Mouse (Mus musculus) intestine, embryonic 15.5 days (tissue): ENCODE measurements around the gene Glcci1. TPM values are rescaled to one million over a fixed set of nuclear protein-coding genes. Genes with fewer than 3 reads are reported as not detected.

Experiments used
- ATAC-seq: fragments of 200-750 bp; cut with Nextera tagmentation; 2 replicates; pipeline ENCODE4 v1.8.0; 2017; ENCODE audit warnings: moderate TSS enrichment, moderate library complexity
- H3K27ac ChIP-seq: fragments of 300-500 bp; sonication (generic); 2 replicates; pipeline ENCODE4 v1.5.1; 2015; ENCODE audit warnings: mild to moderate bottlenecking, inconsistent platforms
- H3K27me3 ChIP-seq: fragments of 300-500 bp; sonication (generic); replicated peaks from 2 replicates; pipeline ENCODE4 v1.6.1; 2015; ENCODE audit warnings: inconsistent platforms
- H3K36me3 ChIP-seq: fragments of 300-500 bp; sonication (generic); 2 replicates; pipeline ENCODE4 v1.6.1; 2015; ENCODE audit warnings: inconsistent platforms
- H3K4me1 ChIP-seq: fragments of 300-500 bp; sonication (generic); replicated peaks from 2 replicates; pipeline ENCODE4 v1.6.1; 2015; ENCODE audit warnings: inconsistent platforms
- H3K4me2 ChIP-seq: fragments of 300-500 bp; sonication (generic); replicated peaks from 2 replicates; pipeline ENCODE4 v1.6.1; 2015; ENCODE audit warnings: mild to moderate bottlenecking, inconsistent platforms
- H3K4me3 ChIP-seq: fragments of 300-500 bp; sonication (generic); replicated peaks from 2 replicates; pipeline ENCODE4 v1.5.1; 2015; ENCODE audit warnings: inconsistent platforms
- H3K9ac ChIP-seq: fragments of 300-500 bp; sonication (generic); 2 replicates; pipeline ENCODE4 v1.6.1; 2015; ENCODE audit warnings: inconsistent platforms
- H3K9me3 ChIP-seq: fragments of 300-500 bp; sonication (generic); 2 replicates; pipeline ENCODE4 v1.6.1; 2016; ENCODE audit warnings: inconsistent platforms
- WGBS: fragments of 180-500 bp; shearing (Covaris S2); methylation state at CpG from one replicate; pipeline ENCODE4 v1.1.7; 2015; 5-methylcytosine and 5-hydroxymethylcytosine counted together
- polyA plus RNA-seq: library from polyadenylated mRNA; unstranded; fragments of >200 nt; fragmentation: Nextera tagmentation; extraction: Ambion mirVana; gene quantifications from 2 replicates; pipeline ENCODE4 v1.2.1, GENCODE M21; 2015

The Glcci1 gene
- polyA plus RNA-seq, 1 experiment from 2014 or later, result 6.3 TPM

GRCm38 (mm10) chr6:8497234-8497867, 12.0 kb upstream of the Glcci1 start:
- Histone ChIP-seq H3K27ac (no peak overlapping the region), H3K4me1 (no peaks in the 10 kb centered on the region), H3K27me3 (no peaks in the 10 kb centered on the region), H3K9me3 (no peaks in the 10 kb centered on the region), H3K4me3 (no peak overlapping the region), H3K36me3 (no peaks in the 10 kb centered on the region), H3K4me2 (no peak overlapping the region), H3K9ac (no peak overlapping the region)
- WGBS, result 65% methylated on average over 6 of the region's 6 CpGs
- no peak for ATAC-seq

DNA sequence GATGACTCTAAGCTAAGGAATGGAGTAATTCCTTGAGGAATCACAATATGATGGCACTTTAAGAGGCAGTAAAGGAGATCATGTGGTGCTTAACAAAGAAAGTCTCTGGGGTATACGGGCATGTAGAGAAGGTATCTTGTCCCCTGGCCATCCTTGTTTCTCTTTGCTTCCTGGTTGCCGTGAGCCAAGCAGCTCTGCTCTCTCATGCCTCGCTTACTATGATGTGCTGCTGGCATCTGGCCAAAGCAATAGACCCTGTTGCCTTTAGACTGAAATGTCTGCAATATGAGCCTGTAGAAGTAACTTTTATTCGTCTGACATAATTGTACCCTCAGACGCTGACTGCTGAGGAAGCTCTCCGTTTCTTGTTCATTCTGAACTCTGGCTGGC, 11.5 kb upstream of the Glcci1 start:
- no peak overlapping the region for H3K27ac ChIP-seq
- no peaks in the 10 kb centered on the region for H3K27me3 ChIP-seq
- no peaks in the 10 kb centered on the region for H3K36me3 ChIP-seq
- 50% methylated on average over 6 of the region's 6 CpGs for WGBS
- H3K9ac ChIP-seq, result no peak overlapping the region
- no peaks in the 10 kb centered on the region for H3K4me1 ChIP-seq
- no peak for ATAC-seq
- H3K4me3 ChIP-seq, result no peak overlapping the region
- no peaks in the 10 kb centered on the region for H3K9me3 ChIP-seq
- H3K4me2 ChIP-seq, result no peak overlapping the region

GRCm38 (mm10) chr6:8498961-8499360, 10.4 kb upstream of the Glcci1 start:
- no peaks in the 10 kb centered on the region for H3K4me1 ChIP-seq
- H3K4me2 ChIP-seq, result no peak overlapping the region
- H3K9me3 ChIP-seq, result no peaks in the 10 kb centered on the region
- H3K27me3 ChIP-seq, result no peaks in the 10 kb centered on the region
- no peak overlapping the region for H3K4me3 ChIP-seq
- no peaks in the 10 kb centered on the region for H3K36me3 ChIP-seq
- 86% methylated on average over 3 of the region's 3 CpGs for WGBS
- no peak overlapping the region for H3K9ac ChIP-seq
- no peak overlapping the region for H3K27ac ChIP-seq
- no peak for ATAC-seq

DNA sequence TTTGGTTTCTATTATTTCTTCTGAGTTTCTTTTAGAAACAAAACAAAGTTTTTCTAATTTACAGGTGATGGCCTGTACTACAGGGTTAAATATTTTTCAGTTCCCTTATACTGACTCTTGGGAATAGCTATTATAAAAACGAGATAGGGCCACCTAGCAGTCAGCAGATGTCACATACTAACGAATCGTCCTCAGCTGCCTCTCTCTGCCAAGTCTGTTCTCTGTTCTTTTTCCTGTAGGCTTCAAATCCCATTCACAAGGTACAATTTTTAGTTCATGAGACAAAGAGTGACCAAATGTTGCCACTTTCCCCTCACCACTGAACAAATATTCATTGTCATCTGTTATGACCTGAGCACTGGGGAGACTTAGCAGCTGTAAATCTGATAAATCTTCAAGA, 5.4 kb upstream of the Glcci1 start:
- no peaks in the 10 kb centered on the region for H3K36me3 ChIP-seq
- H3K27ac ChIP-seq, result no peak overlapping the region
- no peak overlapping the region for H3K4me2 ChIP-seq
- 41% methylated on average over 3 of the region's 3 CpGs for WGBS
- H3K9me3 ChIP-seq, result no peaks in the 10 kb centered on the region
- no peak overlapping the region for H3K4me3 ChIP-seq
- no peaks in the 10 kb centered on the region for H3K4me1 ChIP-seq
- H3K27me3 ChIP-seq, result no peaks in the 10 kb centered on the region
- no peak for ATAC-seq
- H3K9ac ChIP-seq, result no peak overlapping the region

- H3K36me3 ChIP-seq, result no peaks in the 10 kb centered on the region
- H3K27ac ChIP-seq, result no peak overlapping the region
- no peak overlapping the region for H3K9ac ChIP-seq
- no peaks in the 10 kb centered on the region for H3K9me3 ChIP-seq
- no peak overlapping the region for H3K4me3 ChIP-seq
- H3K4me2 ChIP-seq, result no peak overlapping the region
- no peak for ATAC-seq
- H3K4me1 ChIP-seq, result no peaks in the 10 kb centered on the region
- 83% methylated on average over 6 of the region's 6 CpGs for WGBS
- H3K27me3 ChIP-seq, result no peaks in the 10 kb centered on the region
Measured at GRCm38 (mm10) chr6:8504521-8505228, 4.7 kb upstream of the Glcci1 start.

DNA sequence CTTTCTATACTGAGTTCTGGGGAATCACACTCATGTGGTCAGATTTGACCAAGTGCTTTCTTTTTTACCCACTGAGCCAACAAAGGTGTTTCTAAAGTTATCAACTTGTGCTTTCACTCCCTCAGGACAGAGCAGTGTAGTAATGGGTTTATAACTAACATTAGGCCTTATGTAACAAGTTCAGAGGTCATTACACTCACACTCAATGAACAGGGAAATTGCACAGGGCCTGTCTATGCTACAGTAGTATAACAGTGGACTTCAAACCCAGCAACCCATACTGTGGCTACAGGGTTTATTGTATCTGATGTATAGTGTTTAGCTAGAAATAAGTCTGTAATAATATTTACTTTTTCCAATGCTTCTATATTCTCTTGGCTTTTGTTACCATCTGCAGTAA, 2.8 kb upstream of the Glcci1 start:
- Histone ChIP-seq H3K9me3 (no peaks in the 10 kb centered on the region), H3K4me3 (no peak overlapping the region), H3K36me3 (no peaks in the 10 kb centered on the region), H3K27ac (no peak overlapping the region), H3K4me2 (no peak overlapping the region), H3K27me3 (no peaks in the 10 kb centered on the region), H3K9ac (no peak overlapping the region), H3K4me1 (peaks cover 3% of the 10 kb centered on the region; the same call in 1 of the 2 replicates)
- ATAC-seq, result peak; percentile 19

DNA sequence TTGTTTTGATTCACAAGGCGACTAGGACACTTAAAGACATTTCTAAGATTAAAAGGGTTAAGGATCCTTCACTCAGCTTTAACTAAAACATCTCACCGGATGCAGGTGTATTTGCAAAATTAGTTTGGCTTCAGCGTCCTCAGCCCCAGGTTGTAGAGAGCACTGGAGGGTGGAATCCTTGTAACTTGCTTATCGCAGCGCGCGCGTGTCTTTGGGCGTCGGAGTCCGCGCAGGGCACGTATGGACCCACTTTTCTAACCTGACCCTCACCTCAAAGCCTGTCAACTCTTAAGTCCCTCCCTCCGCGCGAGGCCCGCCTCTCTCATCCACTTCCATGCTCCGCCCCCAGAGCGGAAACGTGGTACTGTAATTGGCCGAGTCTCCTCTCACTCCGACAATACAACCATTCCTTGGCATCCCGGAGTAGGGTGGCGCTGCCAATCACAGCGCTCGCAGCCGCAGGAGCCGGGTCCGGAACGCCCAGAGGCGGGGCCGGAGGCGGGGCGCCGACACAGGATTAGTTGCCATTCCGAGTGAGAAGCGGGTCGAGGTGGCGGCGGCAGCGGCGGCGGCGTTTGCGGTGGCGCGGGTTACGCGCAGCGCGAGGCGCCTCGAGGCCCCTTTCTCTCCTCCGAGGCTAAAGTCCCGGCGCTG, 390 bp upstream of the Glcci1 start:
- peak; percentile 98 for ATAC-seq
- Histone ChIP-seq H3K27ac (peak overlapping the region; percentile 99), H3K4me3 (peak overlapping the region; percentile 97), H3K4me2 (peak overlapping the region; percentile 81), H3K4me1 (peaks cover 5% of the 10 kb centered on the region; the same call in 1 of the 2 replicates), H3K9me3 (no peaks in the 10 kb centered on the region), H3K36me3 (no peaks in the 10 kb centered on the region), H3K27me3 (no peaks in the 10 kb centered on the region), H3K9ac (peak overlapping the region; percentile 93)
- under 1% methylated on average over 56 of the region's 56 CpGs for WGBS

GRCm38 (mm10) chr6:8509961-8510863, 812 bp downstream of the Glcci1 start:
- peak overlapping the region; percentile 99 for H3K27ac ChIP-seq
- H3K4me2 ChIP-seq, result peak overlapping the region; percentile 81
- peak overlapping the region; percentile 93 for H3K9ac ChIP-seq
- peaks cover 5% of the 10 kb centered on the region; the same call in 1 of the 2 replicates for H3K4me1 ChIP-seq
- H3K4me3 ChIP-seq, result peak overlapping the region; percentile 97
- WGBS, result under 1% methylated on average over 34 of the region's 73 CpGs
- no peaks in the 10 kb centered on the region for H3K36me3 ChIP-seq
- no peaks in the 10 kb centered on the region for H3K27me3 ChIP-seq
- no peaks in the 10 kb centered on the region for H3K9me3 ChIP-seq
- ATAC-seq, result peak; percentile 34

DNA sequence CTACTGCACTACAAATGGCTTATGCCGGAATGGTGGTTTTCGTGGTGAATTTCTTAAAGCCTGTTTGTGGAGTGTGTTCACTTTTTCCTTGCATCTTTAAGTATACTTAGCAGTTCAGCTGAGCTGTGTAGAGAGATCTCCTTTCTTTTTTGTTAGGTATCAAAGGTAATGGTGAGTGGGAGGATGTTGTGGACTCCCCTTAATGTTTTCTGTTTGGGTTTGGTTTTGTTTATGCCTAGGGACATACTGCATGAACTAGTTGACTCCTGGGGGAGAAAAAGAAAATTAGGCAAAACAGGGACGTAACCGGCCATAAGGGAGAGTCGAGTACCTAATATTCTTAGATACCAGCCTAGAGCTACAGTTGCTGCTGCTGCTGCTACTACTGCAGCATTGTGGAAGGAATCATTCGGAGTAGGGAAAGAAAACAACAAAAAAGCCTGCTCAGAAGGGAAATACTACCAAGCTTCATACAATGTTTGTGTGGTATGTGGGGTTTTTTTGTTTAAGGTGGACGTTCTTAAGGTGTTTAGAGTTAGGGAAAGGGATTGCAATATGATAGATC, 1.5 kb downstream of the Glcci1 start:
- WGBS, result 12% methylated on average over 7 of the region's 7 CpGs
- peak overlapping the region; percentile 93 for H3K9ac ChIP-seq
- no peaks in the 10 kb centered on the region for H3K27me3 ChIP-seq
- no peaks in the 10 kb centered on the region for H3K9me3 ChIP-seq
- H3K4me2 ChIP-seq, result peak overlapping the region; percentile 81
- no peak for ATAC-seq
- peak overlapping the region; percentile 97 for H3K4me3 ChIP-seq
- no peaks in the 10 kb centered on the region for H3K36me3 ChIP-seq
- no peak overlapping the region for H3K27ac ChIP-seq
- H3K4me1 ChIP-seq, result peaks cover 5% of the 10 kb centered on the region; the same call in 1 of the 2 replicates

GRCm38 (mm10) chr6:8511447-8511846, 2.0 kb downstream of the Glcci1 start:
- Histone ChIP-seq H3K4me2 (peak overlapping the region; percentile 81), H3K9me3 (no peaks in the 10 kb centered on the region), H3K4me1 (peaks cover 5% of the 10 kb centered on the region; the same call in 1 of the 2 replicates), H3K27me3 (no peaks in the 10 kb centered on the region), H3K36me3 (no peaks in the 10 kb centered on the region), H3K9ac (peak overlapping the region; percentile 93; the same call in 1 of the 2 replicates), H3K27ac (no peak overlapping the region), H3K4me3 (peak overlapping the region; percentile 97)
- WGBS, result 29% methylated on average over 3 of the region's 3 CpGs
- ATAC-seq, result no peak

DNA sequence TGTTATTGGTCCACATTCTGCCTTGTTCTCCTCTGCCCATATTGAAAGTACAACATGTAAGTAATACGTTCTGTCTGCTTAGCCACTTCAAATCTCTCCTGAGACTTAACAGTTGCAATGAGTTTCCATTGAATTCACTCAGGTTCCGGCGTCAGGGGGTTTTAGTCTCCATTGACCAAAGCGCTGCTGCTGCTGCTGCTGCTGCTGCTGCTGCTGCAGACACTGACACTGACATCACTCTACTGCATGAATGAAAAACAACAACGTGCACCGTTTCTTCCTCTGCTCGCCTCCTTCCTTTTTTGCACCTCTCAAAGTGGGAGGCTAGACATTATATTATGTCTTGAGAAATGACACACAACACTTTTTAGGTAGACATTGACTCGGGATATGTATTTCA, 3.0 kb downstream of the Glcci1 start:
- Histone ChIP-seq H3K4me3 (peak overlapping the region; percentile 3; the same call in 1 of the 2 replicates), H3K4me2 (peak overlapping the region; percentile 81), H3K27ac (no peak overlapping the region), H3K9ac (no peak overlapping the region), H3K9me3 (no peaks in the 10 kb centered on the region), H3K27me3 (no peaks in the 10 kb centered on the region), H3K36me3 (no peaks in the 10 kb centered on the region), H3K4me1 (peaks cover 5% of the 10 kb centered on the region; the same call in 1 of the 2 replicates)
- WGBS, result 33% methylated on average over 8 of the region's 8 CpGs
- no peak for ATAC-seq
